In genomic region chr3:104638932-104639748, GRCm38 (mm10) we compare ENCODE assay signal across 8 mouse cellular contexts. TPM values are rescaled to one million over a fixed set of nuclear protein-coding genes. Genes with fewer than 3 reads are reported as not detected.
DNase-seq lines count a peak whose midpoint lies in the region; ATAC-seq and TF ChIP-seq lines count a peak whose summit lies in the region.

No protein-coding gene starts in this region.

- H3K9me3 ChIP-seq in embryonic facial prominence, embryonic 14.5 days (ENCODE audit: control insufficient read depth, low read length): no peaks in the 10 kb centered on the region
- H3K9me3 ChIP-seq in limb, embryonic 15.5 days: no peaks in the 10 kb centered on the region
- no peaks in the 10 kb centered on the region for H3K9me3 ChIP-seq in midbrain, embryonic 16.5 days (replicated peaks; ENCODE audit: control insufficient read depth, low read length, poor library complexity, severe bottlenecking)

- peak overlapping the region; percentile 90 for H3K4me3 ChIP-seq in C2C12 (ENCODE audit: insufficient read depth, poor library complexity, severe bottlenecking)
- peak overlapping the region; percentile 91 for H3K4me3 ChIP-seq in embryonic facial prominence, embryonic 14.5 days (ENCODE audit: low read depth, low read length)
- H3K4me3 ChIP-seq in limb, embryonic 15.5 days: peak overlapping the region; percentile 91
- H3K4me3 ChIP-seq in midbrain, embryonic 16.5 days (ENCODE audit: low read depth, low read length): peak overlapping the region; percentile 87

- peaks cover 6% of the 10 kb centered on the region; the same call in 1 of the 2 replicates for H3K4me1 ChIP-seq in embryonic facial prominence, embryonic 14.5 days (ENCODE audit: control insufficient read depth, insufficient read depth, low read length)
- H3K4me1 ChIP-seq in limb, embryonic 15.5 days: peaks cover 3% of the 10 kb centered on the region; the same call in 1 of the 2 replicates
- H3K4me1 ChIP-seq in midbrain, embryonic 16.5 days (ENCODE audit: control insufficient read depth, insufficient read depth, low read length): peaks cover 12% of the 10 kb centered on the region

- peaks cover 81% of the 10 kb centered on the region for H3K79me2 ChIP-seq in C2C12 (ENCODE audit: control insufficient read depth, insufficient read depth)

- H3K27ac ChIP-seq in embryonic facial prominence, embryonic 14.5 days (replicated peaks; ENCODE audit: low read depth, low read length): peak overlapping the region; percentile 70
- H3K27ac ChIP-seq in limb, embryonic 15.5 days: peak overlapping the region; percentile 81
- H3K27ac ChIP-seq in midbrain, embryonic 16.5 days (ENCODE audit: low read length): peak overlapping the region; percentile 55

- DNase-seq in adrenal gland, postnatal 14 days: peak; percentile 82
- DNase-seq in embryonic facial prominence, embryonic 14.5 days (ENCODE audit: low spot score): peak; percentile 82
- DNase-seq in heart, adult 8-10 months (ENCODE audit: low spot score): peak; percentile 35
- peak; percentile 64 to 67 for DNase-seq in kidney, adult 8-10 months
- DNase-seq in spleen, postnatal 4 days (ENCODE audit: low spot score in 2 of 2): peak; percentile 74 to 87

- H3K4me2 ChIP-seq in embryonic facial prominence, embryonic 14.5 days (ENCODE audit: low read depth, low read length): peak overlapping the region; percentile 77
- peak overlapping the region; percentile 92 for H3K4me2 ChIP-seq in limb, embryonic 15.5 days
- H3K4me2 ChIP-seq in midbrain, embryonic 16.5 days (ENCODE audit: low read length): peak overlapping the region; percentile 97

- 0% methylated on average over 32 of the region's 58 CpGs for WGBS in embryonic facial prominence, embryonic 14.5 days
- WGBS in limb, embryonic 15.5 days: under 1% methylated on average over 56 of the region's 58 CpGs
- under 1% methylated on average over 48 of the region's 58 CpGs for WGBS in midbrain, embryonic 16.5 days

- ATAC-seq in embryonic facial prominence, embryonic 14.5 days (ENCODE audit: low read depth): peak; percentile 67
- peak; percentile 40; the same call in 1 of the 2 replicates for ATAC-seq in limb, embryonic 15.5 days (ENCODE audit: insufficient number of reproducible peaks, low FRiP score, low TSS enrichment, low read depth)
- peak; percentile 76 for ATAC-seq in midbrain, embryonic 16.5 days

- H3ac ChIP-seq in C2C12 (ENCODE audit: control insufficient read depth, insufficient read length, low read depth): peak overlapping the region; percentile 82

- no peak for TF ChIP-seq CTCF in C2C12 (IDR thresholded peaks at IDR 0.05; ENCODE audit: control insufficient read depth, insufficient read depth, insufficient read length)

- H3K27me3 ChIP-seq in C2C12 (ENCODE audit: control insufficient read depth, insufficient read depth, insufficient read length): no peaks in the 10 kb centered on the region
- no peaks in the 10 kb centered on the region for H3K27me3 ChIP-seq in embryonic facial prominence, embryonic 14.5 days (replicated peaks; ENCODE audit: control insufficient read depth, insufficient read depth, low read length)
- H3K27me3 ChIP-seq in limb, embryonic 15.5 days: no peaks in the 10 kb centered on the region
- no peaks in the 10 kb centered on the region for H3K27me3 ChIP-seq in midbrain, embryonic 16.5 days (ENCODE audit: control insufficient read depth, insufficient read depth, low read depth, low read length)

- H3K36me3 ChIP-seq in C2C12 (ENCODE audit: control insufficient read depth, insufficient read depth): no peaks in the 10 kb centered on the region
- H3K36me3 ChIP-seq in embryonic facial prominence, embryonic 14.5 days (ENCODE audit: control insufficient read depth, insufficient read depth, low read length): no peaks in the 10 kb centered on the region
- H3K36me3 ChIP-seq in limb, embryonic 15.5 days: no peaks in the 10 kb centered on the region
- no peaks in the 10 kb centered on the region for H3K36me3 ChIP-seq in midbrain, embryonic 16.5 days (ENCODE audit: control insufficient read depth, insufficient read depth, low read length)

- peak overlapping the region; percentile 89 for H3K9ac ChIP-seq in embryonic facial prominence, embryonic 14.5 days (ENCODE audit: low read depth, low read length)
- H3K9ac ChIP-seq in limb, embryonic 15.5 days: peak overlapping the region; percentile 71
- peak overlapping the region; percentile 85 for H3K9ac ChIP-seq in midbrain, embryonic 16.5 days (ENCODE audit: low read depth, low read length)

- H3K79me3 ChIP-seq in C2C12 (ENCODE audit: low read depth): peaks cover 61% of the 10 kb centered on the region

TF ChIP-seq in C2C12, 6 proteins besides CTCF, POLR2A, EP300 and RAD21:
- TF ChIP-seq USF1 (IDR thresholded peaks at IDR 0.05; ENCODE audit: low read depth) (peak; percentile 50), MAX (IDR thresholded peaks at IDR 0.05) (peak; percentile 47), MYOD1 (IDR thresholded peaks at IDR 0.05; ENCODE audit: control insufficient read depth, insufficient read length, low read depth) (no peak), FOSL1 (IDR thresholded peaks at IDR 0.05; ENCODE audit: insufficient read depth, low read length, poor library complexity, severe bottlenecking) (no peak), CEBPB (IDR thresholded peaks at IDR 0.05; ENCODE audit: low read depth) (no peak)

RNA-seq across cellular contexts. Expression of gene Slc16a1, which starts 0.7 kb away (rescaled TPM):
- 25.8 TPM for polyA plus RNA-seq in C2C12 (2012; fragmentation: generic; extraction: Trizol)
- total RNA-seq in adrenal gland, postnatal 14 days (2021): 77.1 and 104 TPM in 2 replicates
- 30.9 and 39.2 TPM in 2 replicates for polyA plus RNA-seq in embryonic facial prominence, embryonic 14.5 days (2014; fragmentation: Nextera tagmentation; extraction: Ambion mirVana)
- 100 to 1,000 TPM; 150 to 176 (median 163) TPM for total RNA-seq in heart, adult 8-10 months (2022)
- 43.7 and 45.6 TPM in 2 replicates for polyA plus RNA-seq in limb, embryonic 15.5 days (2015; fragmentation: Nextera tagmentation; extraction: Ambion mirVana)
- polyA plus RNA-seq in midbrain, embryonic 16.5 days (2015; fragmentation: Nextera tagmentation; extraction: Ambion mirVana): 8.9 and 10.2 TPM in 2 replicates

Comparison
In these comparisons a context has a peak if more than half of its experiments do, and no peak if none do; other contexts are left out.
1. Peak in every context shown above with its lines: DNase-seq, ATAC-seq, H3K4me3 ChIP-seq and H3K27ac ChIP-seq.